Mouse (Mus musculus) left cerebral cortex, adult 2 months (tissue): ENCODE measurements around the gene Vps26a. TPM values are rescaled to one million over a fixed set of nuclear protein-coding genes. Genes with fewer than 3 reads are reported as not detected.
A peak's percentile ranks its signal among the peaks of the same experiment; 100 is the strongest.

Source experiments
- DNase-seq, 2 experiments: peaks; one replicate each; pipeline ENCODE4 v3.0.0; 2021 to 2022; ENCODE audit warnings: low spot score in 2 of 2, mixed read lengths in 1 of 2; ENCODE audit errors: extremely low spot score in 1 of 2
- H3K27ac ChIP-seq: fragments of 200-600 bp; 2 replicates; pipeline ENCODE4 v1.8.1; 2022
- H3K4me3 ChIP-seq: fragments of 200-600 bp; 2 replicates; pipeline ENCODE4 v1.8.1; 2022
- CTCF ChIP-seq: fragments of 200-600 bp; IDR thresholded peaks from 2 replicates; pipeline ENCODE4 v1.8.1; 2022; ENCODE audit warnings: antibody characterized with exemption, mild to moderate bottlenecking, moderate library complexity
- intact Hi-C: fragments of 180-260 bp; cut with DNase I; formaldehyde crosslinking; loops from one replicate; pipeline ENCODE4 v1.15.1; 2025
- total RNA-seq, 2 experiments: library from RNA; stranded (reverse); gene quantifications; 2 replicates each; pipeline ENCODE4 v1.2.3; 2021

Vps26a gene
- total RNA-seq, 2 experiments from 2014 or later = 46.9 to 47.4 TPM

DNA sequence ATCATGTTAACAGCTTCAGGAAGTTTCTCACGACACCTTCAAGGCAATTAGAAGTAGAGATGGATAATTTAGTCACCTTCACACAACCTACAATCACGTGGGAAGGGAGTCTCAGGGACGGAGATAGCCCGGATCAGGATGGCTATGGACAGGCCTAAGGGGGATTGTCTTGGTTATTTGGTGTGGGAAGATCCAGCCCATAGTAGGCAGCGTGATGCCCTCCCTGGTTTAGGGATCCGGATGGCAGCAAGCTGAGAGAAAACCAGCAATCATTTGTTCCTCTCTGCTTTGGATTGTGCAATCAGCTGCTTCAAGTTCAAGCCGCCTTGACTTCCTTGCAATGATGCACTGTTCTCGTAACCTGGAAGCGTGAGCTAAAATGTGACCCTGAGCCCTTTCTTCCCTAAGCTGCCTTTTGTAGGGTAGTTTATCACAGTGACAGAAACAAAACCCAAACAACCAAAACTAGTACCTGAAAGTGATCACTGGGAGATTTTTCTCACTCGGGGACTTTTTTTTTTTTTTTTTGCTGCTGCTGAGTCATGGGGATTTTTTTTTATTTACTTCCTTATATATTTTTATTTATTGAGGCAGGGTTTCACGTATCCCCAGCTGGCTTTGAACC is 22.5 kb upstream of the Vps26a start:
- no peak for DNase-seq
- no peak for TF ChIP-seq CTCF
- intact Hi-C loops = no loop called here
- Histone ChIP-seq H3K4me3 (no peak overlapping the region), H3K27ac (peak overlapping the region; percentile 61; the same call in 1 of the 2 replicates)

DNA sequence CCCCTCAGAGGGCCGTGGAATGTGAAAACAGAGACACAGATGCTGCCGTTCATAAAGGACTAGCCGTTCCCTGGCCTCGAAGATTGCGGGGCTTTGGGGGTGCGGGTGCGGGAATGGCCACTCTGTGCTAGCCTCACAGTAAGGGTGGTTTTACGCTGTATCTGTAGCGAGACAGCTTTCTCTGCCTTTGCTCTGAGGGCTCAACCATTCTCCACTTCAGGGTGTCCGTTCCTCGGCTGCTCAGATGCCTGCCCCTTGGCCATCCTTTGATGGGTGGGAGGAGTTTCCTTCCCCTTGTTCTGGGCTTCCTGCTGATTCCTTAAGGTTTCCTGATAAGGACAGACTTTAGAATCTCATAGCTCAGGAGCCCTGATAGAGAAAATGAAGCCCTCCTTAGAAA is 21.9 kb upstream of the Vps26a start:
- Histone ChIP-seq H3K27ac (peak overlapping the region; percentile 71), H3K4me3 (peak overlapping the region; percentile 46)
- no peak for TF ChIP-seq CTCF
- intact Hi-C loops = no loop called here
- no peak for DNase-seq

DNA sequence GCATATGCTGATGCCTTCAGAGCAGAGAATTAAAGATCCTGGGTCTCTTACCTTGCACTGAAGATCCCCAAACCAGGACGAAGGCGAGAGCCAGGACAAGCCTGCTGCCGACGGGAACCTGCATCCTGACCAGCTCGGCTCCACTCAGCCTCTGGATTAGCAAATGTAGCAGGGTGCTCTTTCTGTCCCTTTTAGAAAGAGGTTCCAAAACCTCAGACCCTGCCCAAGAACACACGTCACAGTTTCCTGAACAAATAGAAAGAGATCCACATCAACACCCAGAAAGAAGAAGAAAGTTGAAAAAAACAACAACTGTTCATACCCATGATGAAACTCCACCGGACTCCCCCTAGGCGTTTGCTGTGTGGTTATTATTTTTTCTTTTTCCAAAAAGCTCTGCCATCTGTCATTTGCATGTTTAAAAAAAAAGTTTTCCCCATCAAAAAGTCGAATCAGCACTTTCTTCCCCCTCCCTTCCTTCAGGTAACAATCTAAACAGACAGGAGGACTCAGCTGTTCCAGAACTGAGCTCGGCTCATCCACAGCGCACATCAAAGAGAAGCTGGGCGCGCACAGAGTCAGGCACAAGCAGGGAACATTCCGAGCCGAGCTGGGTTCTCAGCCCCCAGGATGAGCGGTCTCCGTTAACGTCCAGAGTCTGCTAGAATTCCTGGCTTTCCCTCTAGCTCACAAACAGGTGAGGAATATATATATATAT is 21.1 kb upstream of the Vps26a start:
- Histone ChIP-seq H3K27ac (peak overlapping the region; percentile 71), H3K4me3 (peak overlapping the region; percentile 46)
- intact Hi-C loops = no loop called here
- TF ChIP-seq CTCF = no peak
- no peak for DNase-seq

DNA sequence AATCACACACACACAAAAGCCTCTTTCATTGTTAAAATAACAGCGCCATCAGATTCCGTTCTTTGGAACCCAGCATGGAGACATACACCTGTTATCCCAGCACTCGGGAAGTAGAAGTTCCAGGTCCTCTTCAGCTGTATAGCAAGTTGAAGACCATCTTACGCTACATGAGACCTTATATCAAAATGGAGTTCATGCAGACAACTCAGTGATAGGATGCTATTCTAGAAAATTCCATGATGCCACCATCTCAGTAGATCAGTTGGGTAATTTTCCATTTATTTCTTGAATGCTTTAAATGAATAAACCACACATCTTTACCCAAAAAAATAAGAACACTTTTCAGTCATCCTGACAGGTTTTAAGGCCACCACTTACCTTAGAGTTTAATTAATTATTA is 20.5 kb upstream of the Vps26a start:
- no peak for DNase-seq
- TF ChIP-seq CTCF = no peak
- H3K27ac ChIP-seq = no peak overlapping the region
- H3K4me3 ChIP-seq = peak overlapping the region; percentile 46
- intact Hi-C loops = no loop called here

DNA sequence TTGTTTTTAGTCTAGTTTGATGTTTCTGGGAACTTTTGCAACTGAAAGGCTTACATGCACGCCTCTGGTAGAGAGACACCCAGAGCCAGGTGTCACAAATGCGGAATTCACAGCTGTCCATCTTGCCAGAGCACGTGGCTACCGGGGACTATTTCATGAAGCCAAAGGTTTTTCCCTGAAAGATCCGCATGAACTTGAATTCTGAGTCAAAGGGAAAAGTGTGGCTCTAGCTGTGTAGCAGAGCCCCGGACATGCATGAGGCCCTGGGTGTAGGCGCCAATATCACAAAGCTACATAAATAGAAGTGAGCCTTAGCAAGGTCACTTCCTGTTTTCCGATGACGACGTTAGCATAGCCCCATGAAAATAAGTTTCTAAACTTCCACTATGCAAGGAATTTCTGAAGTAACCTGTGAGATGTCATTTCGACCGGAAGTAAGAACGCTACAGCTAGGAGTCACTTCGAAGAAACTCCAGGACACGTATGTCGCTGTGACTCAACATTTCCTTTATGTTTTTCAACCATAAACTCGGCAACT is 19.5 kb upstream of the Vps26a start:
- Histone ChIP-seq H3K27ac (peak overlapping the region; percentile 36; the same call in 1 of the 2 replicates), H3K4me3 (no peak overlapping the region)
- TF ChIP-seq CTCF = no peak
- intact Hi-C loops = no loop called here
- DNase-seq = no peak

DNA sequence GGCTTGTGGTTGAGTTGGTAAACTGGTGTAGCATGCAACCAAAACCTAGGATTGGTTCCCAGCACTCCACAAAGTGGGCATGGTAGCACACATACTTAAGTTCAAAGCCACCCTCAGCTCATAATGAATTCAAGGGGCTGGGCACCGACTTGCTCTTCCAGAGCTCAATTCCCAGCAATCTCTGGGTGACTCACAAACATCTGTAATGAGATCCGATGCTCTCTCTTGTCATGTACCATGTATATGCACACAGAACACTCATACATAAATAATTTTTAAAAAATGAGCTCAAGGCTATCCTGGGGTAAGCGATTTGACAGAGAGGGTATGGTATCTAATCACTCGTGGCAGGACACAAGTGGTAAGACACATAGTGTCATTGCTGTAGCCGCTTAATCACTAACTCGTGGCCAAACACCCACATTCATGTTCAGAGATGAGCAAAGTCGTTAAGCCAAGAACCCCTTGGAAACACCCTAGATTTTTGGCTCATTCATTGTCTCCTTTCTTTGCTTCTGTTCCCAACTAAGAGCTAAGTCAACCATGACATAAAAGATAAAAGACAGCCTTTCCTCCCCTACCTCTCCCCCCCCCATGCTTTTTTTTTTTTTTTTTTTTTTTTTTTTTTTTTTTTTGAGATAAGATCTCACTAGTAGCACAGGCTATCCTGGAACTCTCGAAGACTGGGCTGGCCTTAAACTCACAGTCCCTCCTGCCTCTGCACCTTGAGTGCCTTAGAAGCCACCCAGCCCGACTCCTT is 18.8 kb upstream of the Vps26a start:
- no peak for DNase-seq
- TF ChIP-seq CTCF = no peak
- H3K27ac ChIP-seq = no peak overlapping the region
- intact Hi-C loops = no loop called here
- no peak overlapping the region for H3K4me3 ChIP-seq

DNA sequence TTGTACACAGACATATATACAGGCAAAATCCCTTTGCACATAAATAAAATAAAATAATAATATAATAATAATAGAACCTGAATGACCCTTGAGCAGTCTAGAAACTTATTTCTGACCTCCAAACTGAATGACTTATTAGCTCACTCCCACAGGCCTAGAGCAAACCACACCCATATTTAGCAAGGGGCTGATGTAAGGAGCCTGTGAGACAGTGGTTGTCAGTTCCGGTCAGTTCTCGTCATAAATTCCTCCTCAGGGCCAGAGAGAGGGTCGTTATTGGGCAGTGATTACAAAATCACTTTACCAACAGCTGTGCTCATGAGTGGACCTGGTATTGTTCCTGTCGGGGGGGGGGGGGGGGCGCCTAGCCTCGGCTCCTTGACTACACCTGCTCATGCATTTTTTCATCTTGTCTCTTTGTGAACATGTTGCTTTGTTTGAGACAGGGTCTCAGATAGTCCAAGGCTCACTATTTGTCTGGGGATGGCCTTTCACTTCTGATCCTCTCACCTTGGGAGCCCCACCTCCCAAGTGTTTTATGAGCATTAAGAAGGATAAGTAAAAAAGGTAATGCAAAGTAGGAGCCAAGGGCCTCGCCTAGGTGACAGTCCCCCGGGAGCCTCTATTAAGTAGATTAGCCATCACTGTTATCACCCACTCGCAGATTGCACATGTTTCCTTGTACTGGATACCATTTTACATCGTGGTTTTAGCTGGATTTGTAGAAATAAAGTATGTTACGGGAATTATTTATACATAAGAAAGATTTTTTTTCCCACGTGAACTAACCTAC is 17.4 kb upstream of the Vps26a start:
- intact Hi-C loops = no loop called here
- no peak for DNase-seq
- H3K27ac ChIP-seq = no peak overlapping the region
- no peak for TF ChIP-seq CTCF
- no peak overlapping the region for H3K4me3 ChIP-seq

DNA sequence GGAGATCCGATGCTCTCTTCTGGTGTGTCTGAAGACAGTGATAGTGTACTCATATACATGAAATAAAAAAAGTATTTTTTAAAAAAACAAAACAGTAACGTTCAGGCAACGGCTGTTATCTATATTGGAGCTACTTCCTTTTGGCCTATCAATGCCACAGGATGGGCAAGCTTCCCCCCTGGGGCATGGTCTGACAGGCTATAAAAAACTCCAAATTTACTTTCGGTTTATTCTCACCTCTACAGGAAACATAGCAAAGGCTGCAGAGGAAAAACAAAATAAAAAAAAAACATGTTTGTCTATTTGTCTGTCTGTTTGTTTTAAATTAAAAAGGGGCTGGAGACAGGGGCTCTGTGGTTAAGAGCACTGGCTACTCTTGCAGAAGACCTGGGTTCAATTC is 16.7 kb upstream of the Vps26a start:
- intact Hi-C loops = no loop called here
- DNase-seq = no peak
- no peak overlapping the region for H3K27ac ChIP-seq
- no peak for TF ChIP-seq CTCF
- H3K4me3 ChIP-seq = no peak overlapping the region

DNA sequence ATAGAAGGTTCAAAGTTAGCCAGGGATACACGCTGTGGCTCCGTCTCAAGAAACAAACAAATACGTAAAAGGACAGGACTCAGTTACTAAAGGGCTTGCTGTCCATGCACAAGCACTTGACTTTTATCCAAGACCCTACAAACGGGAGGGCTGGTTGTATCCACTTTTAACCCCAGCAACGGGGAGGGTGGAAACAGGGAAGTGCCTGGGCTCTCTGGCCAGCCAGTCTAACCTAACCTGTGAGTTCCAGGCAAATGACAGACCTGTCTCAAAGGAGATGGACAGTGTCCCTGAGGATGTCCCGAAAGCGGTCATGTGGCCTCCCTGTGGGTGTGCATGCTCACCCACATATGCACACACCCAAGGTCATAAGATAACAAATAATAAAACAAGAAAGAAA is 15.3 kb upstream of the Vps26a start:
- Histone ChIP-seq H3K27ac (no peak overlapping the region), H3K4me3 (no peak overlapping the region)
- DNase-seq = no peak
- intact Hi-C loops = no loop called here
- TF ChIP-seq CTCF = no peak

DNA sequence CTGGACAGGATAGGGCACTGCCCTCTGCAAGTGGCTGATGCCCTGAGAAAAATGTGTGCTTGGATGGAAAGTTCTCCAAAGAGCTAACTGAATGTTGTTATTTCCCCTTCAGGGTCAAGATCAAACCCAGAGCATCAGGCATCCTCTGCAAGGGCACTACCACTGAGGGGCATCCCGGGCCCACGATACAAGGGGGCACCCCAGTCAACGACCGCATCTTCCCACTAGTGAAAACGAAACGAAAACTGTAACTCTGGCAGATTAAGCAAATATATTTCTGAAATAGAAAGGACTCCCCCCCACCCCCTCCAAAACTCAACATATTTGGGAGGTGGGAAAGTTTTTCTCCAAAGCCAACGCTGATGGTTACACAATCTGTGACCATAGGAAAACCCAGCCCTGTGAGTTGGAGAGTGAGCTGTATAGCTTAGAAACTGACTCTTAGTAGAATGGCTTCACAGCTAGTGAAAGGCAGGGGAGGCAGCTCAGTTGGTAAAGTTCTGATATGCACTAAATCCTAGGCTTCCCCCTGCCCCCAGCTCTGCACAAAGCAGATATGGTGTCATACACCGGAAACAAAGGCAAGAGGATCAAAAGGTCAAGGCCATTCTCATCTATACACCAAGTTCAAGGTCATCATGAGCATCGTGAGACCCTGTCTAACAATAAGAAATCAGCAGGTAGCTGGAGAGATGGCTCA is 14.5 kb upstream of the Vps26a start:
- TF ChIP-seq CTCF = no peak
- DNase-seq = no peak
- intact Hi-C loops = loop anchor here (1.0 kb wide), 1 partner anchor 48 kb away; no protein-coding TSS in a partner anchor
- Histone ChIP-seq H3K27ac (no peak overlapping the region), H3K4me3 (no peak overlapping the region)
